Mouse (Mus musculus): ENCODE measurements around the gene Htatsf1. TPM values are rescaled to one million over a fixed set of nuclear protein-coding genes. Genes with fewer than 3 reads are reported as not detected.

Gene Htatsf1
- polyA plus RNA-seq, 1 experiment from 2014 or later = 92.0 TPM

Other genes with a start within 250 kb of the Htatsf1 start
- gene Map7d3, start 231.3 kb upstream of the Htatsf1 start, polyA plus RNA-seq (2015; fragmentation: Nextera tagmentation; extraction: Ambion mirVana) = 0.88 and 1.3 TPM in 2 replicates
- gene Adgrg4, start 183.4 kb upstream of the Htatsf1 start, polyA plus RNA-seq (2015; fragmentation: Nextera tagmentation; extraction: Ambion mirVana) = 0.23 TPM in 1 of 2 replicates, not detected in the other
- gene Brs3, start 10.5 kb upstream of the Htatsf1 start, polyA plus RNA-seq (2015; fragmentation: Nextera tagmentation; extraction: Ambion mirVana) = 0.22 and 0.34 TPM in 2 replicates
- not detected in 2 replicates for gene Vgll1, start 34.5 kb downstream of the Htatsf1 start, polyA plus RNA-seq (2015; fragmentation: Nextera tagmentation; extraction: Ambion mirVana)
- gene Cd40lg, start 158.6 kb downstream of the Htatsf1 start, polyA plus RNA-seq (2015; fragmentation: Nextera tagmentation; extraction: Ambion mirVana) = not detected in 2 replicates

Measured in hindbrain, embryonic 13.5 days (tissue).